Mouse (Mus musculus): ENCODE results near the gene Hoxb4. TPM values are rescaled to one million over a fixed set of nuclear protein-coding genes. Genes with fewer than 3 reads are reported as not detected.

The Hoxb4 gene
- polyA plus RNA-seq, 1 experiment from 2014 or later, result 10.2 TPM

DNA sequence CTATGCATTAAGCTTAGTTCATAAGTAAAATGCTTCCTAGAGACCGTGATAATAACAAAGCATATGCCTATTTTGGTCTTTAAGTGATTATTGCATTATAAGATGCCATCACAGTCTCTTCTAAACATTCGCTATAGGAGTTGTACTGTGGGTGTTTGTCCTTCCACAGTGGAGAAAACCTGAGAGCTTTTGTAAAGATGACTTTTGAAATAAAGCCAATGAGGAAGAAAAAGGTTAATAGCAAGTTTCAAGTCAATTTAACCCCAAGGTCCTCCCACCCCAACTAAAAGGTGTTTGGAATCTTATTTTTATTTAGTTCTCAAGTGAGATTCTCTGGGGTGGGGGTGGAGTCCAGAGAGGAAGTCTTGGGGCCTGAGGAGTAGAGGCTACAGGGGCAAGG, 4.9 kb upstream of the Hoxb4 start:
- WGBS, result 14% methylated on average over 2 of the region's 2 CpGs
- Histone ChIP-seq H3K36me3 (no peaks in the 10 kb centered on the region), H3K4me3 (peak overlapping the region; percentile 99), H3K27me3 (replicated peaks) (no peaks in the 10 kb centered on the region), H3K4me1 (peaks cover 76% of the 10 kb centered on the region), H3K27ac (peak overlapping the region; percentile 100), H3K4me2 (replicated peaks) (peak overlapping the region; percentile 100), H3K9ac (peak overlapping the region; percentile 100), H3K9me3 (no peaks in the 10 kb centered on the region)
- ATAC-seq (ENCODE audit: low FRiP score, low read depth), result no peak

DNA sequence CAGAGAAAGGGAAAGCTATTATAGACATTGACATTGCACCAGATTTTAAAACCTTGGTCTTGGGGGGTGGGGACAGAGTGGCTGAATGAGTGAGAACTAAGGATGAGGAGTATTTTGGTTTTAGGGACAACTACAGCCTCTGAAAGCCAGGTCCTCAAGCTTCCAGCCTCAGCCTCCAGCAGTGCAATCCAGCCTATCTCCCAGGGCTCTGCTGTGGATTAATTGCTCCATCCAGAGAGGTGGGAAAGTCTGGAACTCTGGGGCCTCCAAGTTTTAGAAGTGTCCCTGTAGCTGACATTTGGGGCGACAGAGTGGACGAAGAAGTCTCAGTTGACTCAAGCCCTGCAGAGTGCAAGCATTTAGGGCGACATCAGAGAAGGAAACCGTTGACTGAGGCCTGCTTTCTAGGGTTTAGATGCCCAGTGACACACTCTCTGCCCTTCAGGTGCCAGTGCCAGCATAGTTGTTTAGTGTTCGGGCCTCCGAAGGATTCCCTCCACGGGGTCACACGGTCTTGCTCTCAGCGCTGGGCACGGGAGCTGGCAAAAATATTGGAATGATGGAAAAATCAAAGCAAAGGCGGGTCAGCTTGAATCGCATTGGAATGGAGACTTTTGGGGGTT, 4.2 kb upstream of the Hoxb4 start:
- peak overlapping the region; percentile 99 for H3K4me3 ChIP-seq
- H3K9ac ChIP-seq, result peak overlapping the region; percentile 100
- no peaks in the 10 kb centered on the region for H3K36me3 ChIP-seq
- peaks cover 70% of the 10 kb centered on the region for H3K4me1 ChIP-seq
- peak overlapping the region; percentile 100 for H3K27ac ChIP-seq
- peak overlapping the region; percentile 100 for H3K4me2 ChIP-seq (replicated peaks)
- WGBS, result 2% methylated on average over 12 of the region's 12 CpGs
- no peaks in the 10 kb centered on the region for H3K9me3 ChIP-seq
- no peaks in the 10 kb centered on the region for H3K27me3 ChIP-seq (replicated peaks)
- no peak for ATAC-seq (ENCODE audit: low FRiP score, low read depth)

GRCm38 (mm10) chr11:96314671-96315343, 3.3 kb upstream of the Hoxb4 start:
- peak overlapping the region; percentile 100 for H3K4me2 ChIP-seq (replicated peaks)
- H3K9ac ChIP-seq, result peak overlapping the region; percentile 100
- WGBS, result 1% methylated on average over 34 of the region's 34 CpGs
- ATAC-seq (ENCODE audit: low FRiP score, low read depth), result no peak
- peaks cover 61% of the 10 kb centered on the region for H3K4me1 ChIP-seq
- H3K4me3 ChIP-seq, result peak overlapping the region; percentile 99
- peak overlapping the region; percentile 100 for H3K27ac ChIP-seq
- H3K27me3 ChIP-seq (replicated peaks), result no peaks in the 10 kb centered on the region
- no peaks in the 10 kb centered on the region for H3K36me3 ChIP-seq
- no peaks in the 10 kb centered on the region for H3K9me3 ChIP-seq

DNA sequence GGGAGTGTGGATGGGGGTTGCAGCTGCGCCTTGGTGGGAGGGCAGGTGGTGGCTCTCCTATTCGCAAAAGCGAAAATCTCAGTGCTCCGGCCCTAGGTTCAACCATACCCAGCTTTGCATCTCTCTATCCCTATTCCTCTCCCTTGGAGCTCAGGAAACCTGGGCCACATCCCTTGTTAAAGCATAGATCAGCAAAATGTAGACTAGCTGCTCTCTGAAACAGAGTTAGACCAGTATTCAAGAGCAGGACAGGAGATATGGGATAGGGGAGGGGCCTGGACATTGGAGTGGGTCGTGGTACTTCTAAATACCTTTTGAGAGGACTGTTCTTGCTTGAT, 2.8 kb upstream of the Hoxb4 start:
- WGBS, result 3% methylated on average over 5 of the region's 5 CpGs
- H3K4me1 ChIP-seq, result peaks cover 58% of the 10 kb centered on the region
- H3K27ac ChIP-seq, result peak overlapping the region; percentile 100
- H3K4me2 ChIP-seq (replicated peaks), result peak overlapping the region; percentile 100
- peak overlapping the region; percentile 99 for H3K4me3 ChIP-seq
- no peaks in the 10 kb centered on the region for H3K27me3 ChIP-seq (replicated peaks)
- no peaks in the 10 kb centered on the region for H3K9me3 ChIP-seq
- no peaks in the 10 kb centered on the region for H3K36me3 ChIP-seq
- peak overlapping the region; percentile 100 for H3K9ac ChIP-seq
- ATAC-seq (ENCODE audit: low FRiP score, low read depth), result no peak

GRCm38 (mm10) chr11:96316696-96317607, 1.1 kb upstream of the Hoxb4 start:
- WGBS, result 4% methylated on average over 18 of the region's 18 CpGs
- Histone ChIP-seq H3K27me3 (replicated peaks) (no peaks in the 10 kb centered on the region), H3K36me3 (peaks cover 5% of the 10 kb centered on the region; the same call in 1 of the 2 replicates), H3K9ac (peak overlapping the region; percentile 100), H3K4me3 (peak overlapping the region; percentile 99), H3K27ac (peak overlapping the region; percentile 100), H3K4me2 (replicated peaks) (peak overlapping the region; percentile 100), H3K4me1 (peaks cover 61% of the 10 kb centered on the region), H3K9me3 (no peaks in the 10 kb centered on the region)
- ATAC-seq (ENCODE audit: low FRiP score, low read depth), result no peak

DNA sequence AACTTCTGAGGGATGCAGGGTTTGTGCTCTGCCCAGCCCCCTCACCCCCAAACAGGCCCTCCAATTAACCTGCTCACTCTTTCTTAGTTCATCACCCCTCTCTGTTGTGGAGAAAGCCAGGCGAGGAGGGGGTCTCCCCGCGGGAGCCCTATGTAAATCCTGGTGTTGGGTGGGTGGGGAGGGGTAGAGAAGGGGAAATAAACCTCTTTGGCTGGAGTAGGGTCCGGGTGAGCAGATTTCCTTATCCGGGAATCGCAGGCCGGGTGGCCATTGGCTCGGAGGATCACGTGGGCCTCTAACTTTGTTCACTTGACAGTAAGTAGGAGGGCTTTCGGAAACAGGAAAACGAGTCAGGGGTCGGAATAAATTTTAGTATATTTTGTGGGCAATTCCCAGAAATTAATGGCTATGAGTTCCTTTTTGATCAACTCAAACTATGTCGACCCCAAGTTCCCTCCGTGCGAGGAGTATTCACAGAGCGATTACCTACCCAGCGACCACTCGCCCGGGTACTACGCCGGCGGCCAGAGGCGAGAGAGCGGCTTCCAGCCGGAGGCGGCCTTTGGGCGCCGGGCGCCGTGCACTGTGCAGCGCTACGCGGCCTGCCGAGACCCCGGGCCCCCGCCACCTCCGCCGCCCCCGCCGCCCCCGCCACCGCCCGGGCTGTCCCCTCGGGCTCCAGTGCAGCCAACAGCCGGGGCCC, 452 bp downstream of the Hoxb4 start:
- Histone ChIP-seq H3K4me3 (peak overlapping the region; percentile 99), H3K4me1 (peaks cover 58% of the 10 kb centered on the region), H3K27me3 (replicated peaks) (no peaks in the 10 kb centered on the region), H3K36me3 (peaks cover 5% of the 10 kb centered on the region; the same call in 1 of the 2 replicates), H3K9ac (peak overlapping the region; percentile 100), H3K9me3 (no peaks in the 10 kb centered on the region), H3K4me2 (replicated peaks) (peak overlapping the region; percentile 100), H3K27ac (peak overlapping the region; percentile 100)
- peak; percentile 74 for ATAC-seq (ENCODE audit: low FRiP score, low read depth)
- WGBS, result under 1% methylated on average over 38 of the region's 45 CpGs

GRCm38 (mm10) chr11:96319071-96319902, 1.2 kb downstream of the Hoxb4 start:
- peak; percentile 83 for ATAC-seq (ENCODE audit: low FRiP score, low read depth)
- Histone ChIP-seq H3K36me3 (peaks cover 5% of the 10 kb centered on the region; the same call in 1 of the 2 replicates), H3K4me2 (replicated peaks) (peak overlapping the region; percentile 100), H3K9me3 (no peaks in the 10 kb centered on the region), H3K27me3 (replicated peaks) (no peaks in the 10 kb centered on the region), H3K9ac (peak overlapping the region; percentile 100), H3K4me3 (peak overlapping the region; percentile 99), H3K27ac (peak overlapping the region; percentile 100), H3K4me1 (peaks cover 55% of the 10 kb centered on the region)
- WGBS, result under 1% methylated on average over 34 of the region's 34 CpGs

- Histone ChIP-seq H3K4me3 (peak overlapping the region; percentile 99), H3K36me3 (peaks cover 6% of the 10 kb centered on the region; the same call in 1 of the 2 replicates), H3K27ac (peak overlapping the region; percentile 100), H3K4me2 (replicated peaks) (peak overlapping the region; percentile 100), H3K9me3 (no peaks in the 10 kb centered on the region), H3K4me1 (peaks cover 56% of the 10 kb centered on the region), H3K27me3 (replicated peaks) (no peaks in the 10 kb centered on the region), H3K9ac (peak overlapping the region; percentile 100)
- no peak for ATAC-seq (ENCODE audit: low FRiP score, low read depth)
- whole genome bisulfite sequencing, result under 1% methylated on average over 29 of the region's 29 CpGs
Measured at GRCm38 (mm10) chr11:96319910-96320309, 1.8 kb downstream of the Hoxb4 start.

- Histone ChIP-seq H3K36me3 (peaks cover 12% of the 10 kb centered on the region; the same call in 1 of the 2 replicates), H3K4me3 (peak overlapping the region; percentile 99), H3K4me1 (peaks cover 56% of the 10 kb centered on the region), H3K9ac (peak overlapping the region; percentile 100), H3K9me3 (no peaks in the 10 kb centered on the region), H3K27ac (peak overlapping the region; percentile 100), H3K4me2 (replicated peaks) (peak overlapping the region; percentile 100), H3K27me3 (replicated peaks) (no peaks in the 10 kb centered on the region)
- under 1% methylated on average over 17 of the region's 17 CpGs for WGBS
- no peak for ATAC-seq (ENCODE audit: low FRiP score, low read depth)
Measured at GRCm38 (mm10) chr11:96320688-96321087, 2.6 kb downstream of the Hoxb4 start.

DNA sequence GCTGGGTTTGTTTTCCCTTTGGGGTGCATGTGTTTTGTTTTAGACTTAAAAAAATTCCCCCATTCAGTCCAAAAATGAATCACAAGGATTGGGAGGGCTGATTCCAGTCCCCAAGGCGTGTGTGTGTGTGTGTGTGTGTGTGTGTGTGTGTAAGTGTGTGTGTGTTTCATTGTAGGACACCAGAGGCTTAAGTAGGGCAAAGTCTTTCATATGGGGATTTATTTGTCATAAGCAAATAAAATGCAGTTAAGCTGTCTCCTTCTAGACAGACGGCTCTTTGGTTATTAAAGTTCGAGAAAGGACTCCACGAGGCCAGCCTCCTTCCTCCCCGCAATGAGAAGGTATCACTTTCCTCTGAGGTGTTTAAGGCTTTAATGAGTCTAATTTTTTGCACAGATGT, 3.8 kb downstream of the Hoxb4 start:
- Histone ChIP-seq H3K4me2 (replicated peaks) (peak overlapping the region; percentile 100), H3K27me3 (replicated peaks) (no peaks in the 10 kb centered on the region), H3K4me1 (peaks cover 56% of the 10 kb centered on the region), H3K36me3 (peaks cover 16% of the 10 kb centered on the region; the same call in 1 of the 2 replicates), H3K4me3 (peak overlapping the region; percentile 65), H3K9ac (peak overlapping the region; percentile 100), H3K27ac (peak overlapping the region; percentile 100), H3K9me3 (no peaks in the 10 kb centered on the region)
- ATAC-seq (ENCODE audit: low FRiP score, low read depth), result no peak
- 4% methylated on average over 5 of the region's 5 CpGs for WGBS

GRCm38 (mm10) chr11:96322738-96323137, 4.7 kb downstream of the Hoxb4 start:
- Histone ChIP-seq H3K9me3 (no peaks in the 10 kb centered on the region), H3K4me1 (peaks cover 62% of the 10 kb centered on the region), H3K36me3 (peaks cover 16% of the 10 kb centered on the region; the same call in 1 of the 2 replicates), H3K4me2 (replicated peaks) (peak overlapping the region; percentile 100), H3K27me3 (replicated peaks) (no peaks in the 10 kb centered on the region), H3K4me3 (peak overlapping the region; percentile 65), H3K9ac (peak overlapping the region; percentile 100), H3K27ac (peak overlapping the region; percentile 100)
- no peak for ATAC-seq (ENCODE audit: low FRiP score, low read depth)
- WGBS, result 4% methylated on average over 6 of the region's 6 CpGs
